Mouse (Mus musculus): Measurements from ENCODE around the gene Bcl9. TPM values are rescaled to one million over a fixed set of nuclear protein-coding genes. Genes with fewer than 3 reads are reported as not detected.

Bcl9 gene
- polyA plus RNA-seq, 1 experiment from 2014 or later = 111 TPM

DNA sequence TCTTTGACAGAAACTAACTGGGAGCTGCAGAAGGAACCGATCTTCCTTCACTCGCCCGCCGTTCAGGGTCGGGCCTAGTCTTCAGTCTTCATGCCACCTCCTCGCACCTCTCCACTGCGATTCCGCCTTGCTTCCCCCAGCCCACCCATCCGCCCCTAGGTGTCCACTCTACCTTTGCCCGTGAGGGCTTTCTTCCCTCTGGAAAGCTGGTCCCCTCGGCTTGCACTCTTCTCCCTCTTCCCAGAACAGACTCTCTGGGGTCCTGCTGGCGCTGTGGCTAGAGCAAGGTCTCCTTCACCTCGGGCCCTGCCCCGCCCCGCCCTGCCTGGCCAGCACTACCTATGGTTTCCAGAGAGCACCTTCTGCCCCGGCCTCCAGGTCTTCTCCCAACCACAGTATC lies 69.7 kb downstream of the Bcl9 start:
- H3K4me1 ChIP-seq = peaks cover 39% of the 10 kb centered on the region
- H3K9ac ChIP-seq (replicated peaks) = peak overlapping the region; percentile 71
- WGBS = 2% methylated on average over 16 of the region's 16 CpGs
- no peaks in the 10 kb centered on the region for H3K36me3 ChIP-seq
- H3K27ac ChIP-seq (replicated peaks) = peak overlapping the region; percentile 85
- no peaks in the 10 kb centered on the region for H3K27me3 ChIP-seq
- no peaks in the 10 kb centered on the region for H3K9me3 ChIP-seq
- H3K4me2 ChIP-seq (replicated peaks) = peak overlapping the region; percentile 62
- no peak; the same call in 1 of the 2 replicates for ATAC-seq (replicated peaks)
- H3K4me3 ChIP-seq = peak overlapping the region; percentile 57

DNA sequence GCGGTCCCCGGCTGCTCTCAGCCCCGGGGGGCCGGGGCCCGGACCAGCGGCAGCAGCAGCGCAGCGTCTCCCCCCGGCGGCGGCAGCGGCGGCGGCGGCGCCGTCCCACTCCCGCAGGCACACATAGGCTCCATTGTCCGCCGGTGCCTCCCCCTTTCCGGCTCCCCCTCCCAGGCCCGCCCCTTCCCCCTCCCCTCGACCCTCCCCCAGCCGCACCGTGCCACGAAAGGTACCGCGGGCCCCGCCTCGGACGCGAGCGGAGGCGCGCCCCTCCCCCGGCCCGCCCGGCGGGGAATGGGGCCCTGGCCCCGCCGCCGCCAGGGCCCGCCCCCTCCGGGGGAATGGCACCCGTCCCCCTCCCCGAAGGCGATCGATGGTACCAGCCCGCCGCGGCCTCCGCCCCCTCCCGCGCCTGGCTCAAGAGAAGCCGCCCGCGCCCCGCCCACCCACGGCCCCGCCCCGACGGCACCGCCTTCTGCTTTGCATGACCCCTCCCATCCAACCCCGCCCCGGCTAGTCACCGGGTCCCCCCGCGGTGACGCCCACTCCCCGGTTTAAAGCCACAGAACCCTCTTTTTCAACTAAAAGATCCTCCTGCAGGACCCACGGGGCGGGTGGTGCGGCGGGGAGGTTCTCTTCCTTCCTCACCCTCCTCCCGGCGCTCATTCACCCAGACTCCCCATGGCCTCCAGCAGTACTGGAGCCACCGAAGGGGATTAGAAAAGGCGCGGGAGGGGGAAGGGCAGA lies 70.3 kb downstream of the Bcl9 start:
- Histone ChIP-seq H3K9me3 (no peaks in the 10 kb centered on the region), H3K4me3 (peak overlapping the region; percentile 57), H3K27ac (replicated peaks) (peak overlapping the region; percentile 85), H3K27me3 (no peaks in the 10 kb centered on the region), H3K36me3 (no peaks in the 10 kb centered on the region), H3K4me2 (replicated peaks) (peak overlapping the region; percentile 70), H3K9ac (replicated peaks) (peak overlapping the region; percentile 71), H3K4me1 (peaks cover 39% of the 10 kb centered on the region)
- peak; percentile 91 for ATAC-seq (replicated peaks)
- under 1% methylated on average over 44 of the region's 79 CpGs for WGBS

DNA sequence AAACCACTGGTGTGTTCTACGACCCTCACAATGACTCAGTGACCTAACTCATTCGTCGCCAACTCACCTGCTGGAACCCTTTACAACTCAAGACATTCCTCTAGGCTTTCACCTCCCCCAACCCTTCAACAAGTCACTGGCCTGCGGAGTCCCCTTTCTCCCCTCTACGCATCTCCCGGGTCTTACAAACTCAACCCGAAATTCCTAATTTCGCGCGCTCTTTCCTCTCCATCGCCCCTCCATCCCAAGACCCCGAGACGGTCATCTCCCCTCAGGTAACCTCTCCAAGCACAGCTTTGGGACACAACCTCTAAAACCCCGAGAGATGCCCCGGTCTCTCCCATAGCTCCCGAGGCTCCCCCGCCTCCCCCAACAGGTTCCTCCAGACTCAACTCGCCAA lies 71.0 kb downstream of the Bcl9 start:
- Histone ChIP-seq H3K9ac (replicated peaks) (peak overlapping the region; percentile 71), H3K4me3 (peak overlapping the region; percentile 57), H3K4me2 (replicated peaks) (peak overlapping the region; percentile 70), H3K27ac (replicated peaks) (peak overlapping the region; percentile 85), H3K9me3 (no peaks in the 10 kb centered on the region), H3K4me1 (peaks cover 39% of the 10 kb centered on the region), H3K36me3 (peaks cover 5% of the 10 kb centered on the region; the same call in 1 of the 2 replicates), H3K27me3 (no peaks in the 10 kb centered on the region)
- peak; percentile 39 for ATAC-seq (replicated peaks)
- under 1% methylated on average over 17 of the region's 18 CpGs for WGBS

DNA sequence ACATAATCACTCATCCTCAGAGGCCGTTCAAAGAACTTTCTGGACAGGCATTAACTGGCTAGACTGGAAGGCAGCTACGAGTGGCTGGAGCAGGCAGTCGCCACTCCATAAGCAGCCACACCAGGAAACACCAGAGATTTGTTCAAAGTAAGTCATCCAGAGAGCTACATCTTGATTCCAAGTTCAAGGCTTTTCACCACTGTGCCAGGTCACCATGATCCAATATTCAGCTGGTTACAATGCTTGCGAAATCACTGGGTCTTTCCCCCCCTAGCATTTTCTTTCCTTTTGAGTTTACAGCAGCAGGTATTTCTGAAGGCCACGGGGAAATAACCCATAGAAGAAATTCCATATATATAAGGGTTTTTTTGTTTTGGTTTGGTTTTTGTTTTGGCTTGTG lies 72.5 kb downstream of the Bcl9 start:
- WGBS = 77% methylated on average over 5 of the region's 5 CpGs
- Histone ChIP-seq H3K9ac (replicated peaks) (no peak overlapping the region), H3K27ac (replicated peaks) (no peak overlapping the region), H3K36me3 (peaks cover 20% of the 10 kb centered on the region), H3K4me1 (peaks cover 39% of the 10 kb centered on the region), H3K4me3 (no peak overlapping the region), H3K9me3 (no peaks in the 10 kb centered on the region), H3K27me3 (no peaks in the 10 kb centered on the region), H3K4me2 (replicated peaks) (no peak overlapping the region)
- no peak for ATAC-seq (replicated peaks)

DNA sequence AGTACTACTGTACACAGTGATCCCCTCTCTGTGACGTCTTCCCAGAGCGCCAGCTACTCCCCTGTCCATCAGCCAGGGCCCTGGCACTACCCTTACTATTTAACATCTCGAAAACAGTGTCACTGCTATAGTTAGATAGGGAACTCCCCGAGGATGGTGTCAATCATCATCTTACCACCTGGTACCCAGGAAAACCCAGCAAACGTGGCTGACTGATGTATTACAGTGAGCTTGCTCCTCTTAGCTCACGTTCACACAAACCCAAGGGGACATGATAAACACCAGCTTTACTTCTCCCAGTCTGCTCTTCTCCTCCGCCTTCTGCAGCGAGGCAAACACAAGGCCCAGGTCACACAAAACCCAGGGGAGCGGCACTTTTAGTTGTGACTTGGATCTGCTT lies 74.5 kb downstream of the Bcl9 start:
- no peak overlapping the region for H3K4me2 ChIP-seq (replicated peaks)
- H3K27me3 ChIP-seq = no peaks in the 10 kb centered on the region
- no peak overlapping the region for H3K4me3 ChIP-seq
- 80% methylated on average over 9 of the region's 9 CpGs for WGBS
- no peak for ATAC-seq (replicated peaks)
- no peak overlapping the region for H3K9ac ChIP-seq (replicated peaks)
- no peaks in the 10 kb centered on the region for H3K9me3 ChIP-seq
- peaks cover 33% of the 10 kb centered on the region for H3K4me1 ChIP-seq
- peaks cover 28% of the 10 kb centered on the region for H3K36me3 ChIP-seq
- no peak overlapping the region for H3K27ac ChIP-seq (replicated peaks)

DNA sequence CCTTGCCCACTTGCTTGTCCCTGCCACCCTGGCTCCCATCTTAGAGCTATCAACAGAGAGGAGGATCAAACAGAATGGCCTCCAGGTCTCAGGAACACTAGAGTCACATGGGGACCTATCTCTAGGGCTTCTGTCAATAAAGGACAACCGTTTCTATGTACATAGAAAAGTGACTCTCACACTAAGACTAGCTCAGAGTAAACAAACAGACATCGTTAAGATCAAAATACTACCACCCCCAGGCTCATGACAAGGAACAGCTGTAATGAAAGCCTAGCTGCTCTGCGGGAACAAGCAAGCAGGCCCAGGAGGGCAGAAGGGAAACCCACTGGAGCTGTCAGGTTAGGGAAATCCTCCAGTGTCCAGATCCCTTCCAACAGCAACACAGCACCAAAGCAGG lies 82.2 kb downstream of the Bcl9 start:
- WGBS = 62% methylated on average over 3 of the region's 3 CpGs
- no peaks in the 10 kb centered on the region for H3K9me3 ChIP-seq
- H3K4me3 ChIP-seq = no peak overlapping the region
- H3K36me3 ChIP-seq = peaks cover 78% of the 10 kb centered on the region
- H3K4me2 ChIP-seq (replicated peaks) = no peak overlapping the region
- no peak overlapping the region for H3K9ac ChIP-seq (replicated peaks)
- H3K27ac ChIP-seq (replicated peaks) = peak overlapping the region; percentile 31; the same call in 1 of the 2 replicates
- ATAC-seq (replicated peaks) = no peak
- peaks cover 10% of the 10 kb centered on the region; the same call in 1 of the 2 replicates for H3K4me1 ChIP-seq
- no peaks in the 10 kb centered on the region for H3K27me3 ChIP-seq

GRCm38 (mm10) chr3:97214439-97214838 lies 83.3 kb downstream of the Bcl9 start:
- 26% methylated on average over 1 of the region's 1 CpGs for WGBS
- no peak overlapping the region for H3K4me2 ChIP-seq (replicated peaks)
- no peak overlapping the region for H3K4me3 ChIP-seq
- no peaks in the 10 kb centered on the region for H3K9me3 ChIP-seq
- H3K27ac ChIP-seq (replicated peaks) = 0 out of 2 replicates have a peak overlapping the region, but pooled peaks have one; percentile 31
- peaks cover 84% of the 10 kb centered on the region for H3K36me3 ChIP-seq
- H3K27me3 ChIP-seq = no peaks in the 10 kb centered on the region
- ATAC-seq (replicated peaks) = no peak
- H3K9ac ChIP-seq (replicated peaks) = no peak overlapping the region
- peaks cover 10% of the 10 kb centered on the region; the same call in 1 of the 2 replicates for H3K4me1 ChIP-seq

DNA sequence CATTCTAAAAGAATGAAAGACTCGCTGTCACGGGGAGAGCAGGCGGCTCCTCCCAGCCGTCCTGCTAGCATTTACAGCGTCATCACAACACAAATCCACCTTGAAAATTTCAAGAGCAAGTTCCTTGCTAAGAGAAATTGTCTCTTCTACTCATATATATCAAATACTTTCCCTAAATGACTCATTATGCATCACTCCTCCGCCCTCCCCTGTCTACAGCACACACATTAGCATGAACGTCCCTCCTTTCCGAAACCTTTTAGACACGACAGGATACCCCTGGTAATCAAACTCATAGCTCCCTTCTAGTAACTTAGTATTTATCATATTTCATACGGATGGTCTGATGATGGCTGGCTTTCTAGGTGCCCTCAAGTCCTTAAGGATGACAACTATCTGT lies 83.8 kb downstream of the Bcl9 start:
- ATAC-seq (replicated peaks) = no peak
- Histone ChIP-seq H3K27me3 (no peaks in the 10 kb centered on the region), H3K9me3 (no peaks in the 10 kb centered on the region), H3K9ac (replicated peaks) (no peak overlapping the region), H3K27ac (replicated peaks) (no peak overlapping the region), H3K4me3 (no peak overlapping the region), H3K4me1 (peaks cover 10% of the 10 kb centered on the region; the same call in 1 of the 2 replicates), H3K4me2 (replicated peaks) (no peak overlapping the region), H3K36me3 (peaks cover 85% of the 10 kb centered on the region)
- 92% methylated on average over 10 of the region's 10 CpGs for WGBS

DNA sequence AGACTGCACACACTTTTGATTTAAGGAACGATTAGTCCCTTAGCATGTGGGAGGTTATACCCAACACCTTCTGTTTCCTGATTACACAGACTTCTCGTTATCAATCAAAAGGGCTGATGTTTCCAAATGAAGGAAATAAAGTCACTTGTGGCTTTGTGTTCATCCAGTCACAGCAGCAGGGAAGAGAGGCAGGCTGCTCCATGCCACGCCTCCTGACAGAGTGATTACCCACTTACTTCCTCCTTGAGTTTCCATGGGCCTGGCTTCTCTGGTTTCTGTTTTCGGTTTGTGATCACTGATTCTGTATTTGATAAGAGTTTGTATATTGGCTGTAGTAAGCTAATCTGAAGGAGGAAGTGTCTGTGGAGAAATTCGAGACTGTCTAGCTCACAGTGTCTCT lies 86.5 kb downstream of the Bcl9 start:
- Histone ChIP-seq H3K9ac (replicated peaks) (no peak overlapping the region), H3K4me1 (peaks cover 10% of the 10 kb centered on the region; the same call in 1 of the 2 replicates), H3K27ac (replicated peaks) (no peak overlapping the region), H3K4me2 (replicated peaks) (no peak overlapping the region), H3K4me3 (no peak overlapping the region), H3K9me3 (no peaks in the 10 kb centered on the region), H3K27me3 (no peaks in the 10 kb centered on the region), H3K36me3 (peaks cover 96% of the 10 kb centered on the region)
- ATAC-seq (replicated peaks) = no peak
- WGBS = 83% methylated on average over 5 of the region's 5 CpGs

DNA sequence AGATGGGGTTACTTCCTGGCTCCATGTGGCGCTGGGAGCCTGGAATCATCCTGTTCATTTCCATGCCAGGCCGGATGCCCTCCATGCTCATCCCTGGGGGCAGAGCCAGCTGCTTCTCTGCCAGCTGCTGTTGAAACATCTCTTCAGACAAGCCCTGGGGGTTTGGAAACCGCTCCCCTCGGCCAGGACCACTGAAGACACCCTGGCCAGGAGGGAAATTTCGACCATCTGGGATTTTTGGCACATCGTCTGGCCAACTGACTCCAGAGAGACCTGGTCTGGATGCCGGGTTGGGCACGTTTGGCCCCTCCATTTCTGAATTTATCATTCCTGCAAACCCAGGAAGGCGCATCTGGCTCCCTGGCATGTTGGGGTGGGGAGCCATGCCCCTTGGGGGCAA lies 88.4 kb downstream of the Bcl9 start:
- Histone ChIP-seq H3K4me3 (no peak overlapping the region), H3K27me3 (no peaks in the 10 kb centered on the region), H3K9me3 (no peaks in the 10 kb centered on the region), H3K27ac (replicated peaks) (no peak overlapping the region), H3K4me1 (peaks cover under 1% of the 10 kb centered on the region; the same call in 1 of the 2 replicates), H3K4me2 (replicated peaks) (no peak overlapping the region), H3K9ac (replicated peaks) (no peak overlapping the region), H3K36me3 (peaks cover 95% of the 10 kb centered on the region)
- ATAC-seq (replicated peaks) = no peak
- 83% methylated on average over 9 of the region's 9 CpGs for WGBS

DNA sequence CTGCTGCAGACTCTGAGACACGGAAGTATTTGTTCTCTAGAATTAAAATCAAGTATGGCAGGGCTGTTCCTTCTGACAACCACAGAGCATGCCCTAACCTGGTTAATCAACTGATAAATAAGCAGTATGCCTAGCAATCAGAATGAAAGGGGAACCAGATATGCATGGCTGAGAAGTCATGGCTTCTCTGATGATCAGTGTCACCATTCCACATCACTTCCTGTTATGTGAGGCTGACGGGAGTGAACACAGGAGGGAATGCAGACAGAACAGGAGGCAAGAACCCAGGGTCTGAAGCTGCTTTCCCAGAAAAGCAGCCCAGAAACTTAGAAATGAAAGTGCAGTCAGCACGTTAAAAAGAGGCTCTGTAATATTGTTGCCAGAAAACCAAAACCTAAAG lies 91.2 kb downstream of the Bcl9 start:
- 88% methylated on average over 3 of the region's 3 CpGs for WGBS
- no peak for ATAC-seq (replicated peaks)
- H3K4me2 ChIP-seq (replicated peaks) = no peak overlapping the region
- no peaks in the 10 kb centered on the region for H3K9me3 ChIP-seq
- no peaks in the 10 kb centered on the region for H3K4me1 ChIP-seq
- peaks cover 80% of the 10 kb centered on the region for H3K36me3 ChIP-seq
- no peaks in the 10 kb centered on the region for H3K27me3 ChIP-seq
- no peak overlapping the region for H3K4me3 ChIP-seq
- no peak overlapping the region for H3K9ac ChIP-seq (replicated peaks)
- no peak overlapping the region for H3K27ac ChIP-seq (replicated peaks)

- Histone ChIP-seq H3K27ac (replicated peaks) (no peak overlapping the region), H3K4me3 (no peak overlapping the region), H3K36me3 (peaks cover 53% of the 10 kb centered on the region), H3K27me3 (no peaks in the 10 kb centered on the region), H3K4me1 (no peaks in the 10 kb centered on the region), H3K4me2 (replicated peaks) (no peak overlapping the region), H3K9ac (replicated peaks) (no peak overlapping the region), H3K9me3 (no peaks in the 10 kb centered on the region)
- ATAC-seq (replicated peaks) = no peak
- WGBS = 82% methylated on average over 14 of the region's 14 CpGs
These were observed 93.8 kb downstream of the Bcl9 start for GRCm38 (mm10) chr3:97203880-97204279.

All from forebrain, embryonic 15.5 days (tissue).